Mouse (Mus musculus) frontal cortex, postnatal 25 days (tissue): ENCODE data around the gene Igsf8.
A peak's percentile ranks its signal among the peaks of the same experiment; 100 is the strongest.
"Not testable (repeated sequence)": the region's sequence is repeated elsewhere in the genome, so short reads cannot be mapped to it uniquely, and the experiment has no call there.

Source experiments
- DNase-seq, 2 experiments: peaks; one replicate each; pipeline ENCODE4 v3.0.0; 2022; ENCODE audit warnings: low spot score in 2 of 2

Gene Igsf8

DNA sequence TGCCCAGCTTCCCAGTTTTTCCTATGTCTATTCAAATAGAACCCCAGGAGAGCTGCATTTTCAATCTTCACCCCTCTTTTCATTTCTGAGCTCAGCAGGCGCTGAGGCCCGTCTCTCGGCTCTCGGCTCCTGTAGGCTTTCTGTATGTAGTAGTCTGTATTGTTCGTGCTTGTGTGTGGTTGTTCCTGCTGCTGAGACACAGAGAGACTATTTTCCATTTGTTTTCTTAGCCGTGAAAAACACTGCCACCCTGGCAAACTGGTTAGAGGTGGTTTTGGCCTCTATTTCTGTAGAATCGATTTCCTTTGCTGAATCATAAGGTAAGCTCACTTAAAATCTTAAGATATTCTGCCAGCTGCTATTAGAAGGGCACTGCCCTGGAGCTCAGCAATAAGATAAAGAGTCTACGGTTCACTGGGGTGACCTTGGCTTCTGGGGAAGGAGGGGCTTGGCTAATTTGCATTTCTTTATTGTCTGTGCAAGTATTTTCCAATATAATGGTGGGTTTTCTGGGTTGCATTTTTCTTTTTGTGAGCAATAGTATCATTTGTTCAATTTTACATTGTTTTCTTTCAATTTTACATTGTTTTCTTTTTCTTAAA is at the start of gene Igsf8:
TSS of gene Igsf8 (plus strand) at position 165 of the 602 bp plus-strand sequence.
- DNase-seq, result no peak

DNA sequence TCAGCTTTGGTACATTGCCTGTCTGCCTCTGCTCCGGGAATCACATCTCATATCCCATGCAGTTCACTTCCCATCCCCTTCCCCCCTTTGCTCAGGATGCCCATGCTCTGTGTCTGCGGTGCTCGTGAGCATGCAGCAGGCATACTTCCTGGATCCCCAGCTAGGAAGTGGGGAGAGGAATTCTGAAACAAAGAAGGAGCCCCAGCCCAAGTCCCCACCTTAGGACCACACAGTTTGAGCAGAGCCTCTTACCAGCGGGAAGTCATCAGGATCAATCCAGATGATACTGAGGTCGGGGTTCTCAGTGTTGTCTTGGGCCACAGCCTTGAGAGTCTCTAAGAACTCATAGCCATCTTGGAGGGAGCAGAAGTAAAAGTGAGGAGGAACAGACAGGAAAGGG is 48.7 kb upstream of the Igsf8 start:
- no peak for DNase-seq

DNA sequence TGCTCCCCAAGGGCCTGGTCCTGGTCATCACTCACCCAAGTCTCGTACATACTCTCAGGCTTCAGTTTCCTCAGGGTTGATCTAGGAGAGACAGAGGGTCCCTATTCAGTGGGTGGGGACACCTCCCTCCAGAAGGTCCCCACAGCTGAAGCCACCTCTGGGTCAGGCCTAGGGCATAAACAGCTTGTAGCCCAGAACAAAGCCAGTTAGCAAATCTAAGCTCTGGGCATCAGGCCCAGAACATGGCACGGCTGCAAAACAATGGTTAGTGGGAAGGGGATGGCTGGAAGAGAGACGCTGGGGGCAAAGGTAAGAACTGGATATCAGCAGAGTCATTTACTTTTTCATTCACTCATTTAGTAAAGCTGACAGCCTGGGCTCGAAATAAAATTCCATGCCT is 47.7 kb upstream of the Igsf8 start:
- no peak for DNase-seq

DNA sequence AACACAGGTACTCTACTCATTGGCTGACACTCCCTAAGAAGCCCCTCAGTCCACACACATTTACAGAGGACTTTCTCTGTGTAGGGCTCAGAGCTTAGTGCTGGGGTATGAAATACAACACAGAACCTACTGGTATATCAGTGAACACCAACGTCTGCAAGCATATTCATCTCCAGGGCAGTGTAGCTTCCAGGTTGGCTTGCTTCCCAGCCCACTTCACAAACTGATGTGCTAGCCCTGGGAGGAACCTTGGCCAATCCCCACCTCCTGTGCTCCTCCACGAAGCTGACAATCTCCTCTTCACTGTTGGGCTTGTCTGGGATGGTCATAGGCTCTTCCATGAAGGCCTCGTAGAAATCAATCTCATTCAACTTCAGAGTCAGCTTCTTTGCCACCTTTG is 46.7 kb upstream of the Igsf8 start:
- no peak for DNase-seq

DNA sequence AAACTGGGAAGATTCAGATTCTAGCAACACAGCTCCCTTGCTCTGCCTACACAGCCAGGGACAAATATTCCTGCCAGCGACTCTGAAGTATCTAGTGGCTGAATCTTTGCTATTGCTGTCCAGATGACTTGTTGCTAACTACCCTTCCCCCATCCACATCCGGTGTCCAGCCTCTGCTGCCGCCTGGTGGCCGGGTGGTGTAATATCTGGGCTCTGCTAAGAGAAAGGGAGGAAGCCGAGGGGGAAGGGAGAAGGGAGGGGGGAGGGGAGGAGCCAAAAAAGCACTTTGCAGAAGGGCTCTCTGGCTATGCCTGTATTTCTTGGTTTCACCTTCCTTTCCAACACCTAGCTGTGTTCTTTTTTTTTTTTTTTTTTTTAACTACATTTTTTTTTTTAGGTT is 44.3 kb upstream of the Igsf8 start:
- peak; percentile 68 to 88 for DNase-seq

DNA sequence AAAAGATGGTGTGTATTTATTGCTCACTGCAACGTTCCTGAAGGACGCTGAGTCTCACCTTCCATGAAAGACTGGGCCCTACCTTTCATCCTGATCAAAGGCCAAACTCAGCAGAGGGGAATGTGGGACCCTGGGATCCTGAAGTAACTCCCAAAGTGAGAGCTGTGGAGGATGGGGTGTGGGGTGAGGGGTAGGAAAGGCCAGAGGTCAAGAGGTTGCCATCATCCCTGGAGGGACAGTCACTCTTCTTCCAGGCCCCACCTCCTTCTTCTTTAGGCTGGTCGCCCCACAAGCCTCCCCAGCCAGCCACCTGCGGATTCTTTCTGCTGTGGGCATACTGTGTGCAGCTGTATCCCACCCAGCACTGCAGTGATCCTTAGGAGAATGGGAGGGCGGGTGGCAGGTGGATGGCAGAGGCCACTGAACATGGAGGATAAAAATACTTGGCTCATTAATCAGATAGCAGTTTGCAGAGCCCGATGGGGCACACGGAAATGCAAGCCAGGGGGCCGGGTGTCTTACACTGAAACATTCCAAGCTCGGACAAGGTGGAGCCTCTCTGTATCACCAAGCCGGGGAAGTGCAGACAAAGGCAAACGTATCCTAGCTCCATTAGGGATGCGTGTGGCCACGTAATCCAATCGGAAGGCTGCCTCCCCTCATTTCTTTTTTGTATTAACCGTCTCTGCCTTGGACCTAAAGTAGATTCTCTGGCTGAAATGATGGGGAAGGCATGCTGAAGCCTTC is 43.1 kb upstream of the Igsf8 start:
- no peak for DNase-seq

DNA sequence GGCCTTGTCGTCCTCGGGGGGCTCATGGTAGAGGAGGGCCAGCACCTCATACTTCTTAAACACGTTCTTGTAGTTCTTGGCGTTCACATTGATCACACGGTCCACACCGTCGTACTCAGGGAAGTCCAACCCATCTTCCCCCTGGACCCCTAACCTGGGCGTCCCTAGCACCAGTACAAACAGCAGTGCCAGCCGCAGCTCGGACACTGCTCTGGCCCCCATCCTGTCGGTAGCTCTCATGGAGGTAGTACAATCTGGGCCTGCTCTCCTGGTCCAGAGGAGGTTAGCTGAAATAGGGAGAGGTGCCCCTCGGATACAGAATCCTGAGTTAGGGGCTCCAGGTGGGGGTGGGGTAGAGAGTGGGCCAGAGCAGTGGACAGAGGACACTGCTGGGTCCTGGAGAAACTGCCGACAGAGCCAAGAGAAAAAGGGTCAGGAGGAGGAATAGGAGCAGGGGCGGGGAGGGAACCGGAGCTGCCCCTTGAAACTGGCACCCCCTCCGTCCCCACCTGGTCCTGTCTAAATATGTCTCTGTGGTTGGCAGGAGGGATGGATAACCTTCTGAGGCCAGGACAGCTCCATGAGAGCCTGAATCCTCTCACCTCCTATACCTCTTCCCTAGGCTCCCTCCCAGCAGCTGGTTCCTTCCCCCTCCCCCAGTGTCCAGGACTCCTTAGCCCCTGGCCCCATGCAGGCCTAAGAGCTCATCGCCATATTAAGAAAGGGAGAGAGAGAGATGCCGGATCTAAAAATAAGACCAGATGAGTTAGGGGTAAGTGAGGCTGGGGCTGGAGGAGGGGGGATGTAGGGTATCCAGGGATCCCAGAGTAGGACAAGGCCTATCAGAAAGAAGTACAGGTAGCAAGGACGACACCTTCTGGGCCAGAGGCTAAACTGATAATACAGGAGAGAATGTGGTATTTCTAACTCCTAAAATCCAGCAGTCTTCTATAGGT is 41.7 kb upstream of the Igsf8 start, which contains the start of gene Casq1:
TSS of gene Casq1 (minus strand) at position 418 of the 956 bp plus-strand sequence.
- DNase-seq, result no peak

DNA sequence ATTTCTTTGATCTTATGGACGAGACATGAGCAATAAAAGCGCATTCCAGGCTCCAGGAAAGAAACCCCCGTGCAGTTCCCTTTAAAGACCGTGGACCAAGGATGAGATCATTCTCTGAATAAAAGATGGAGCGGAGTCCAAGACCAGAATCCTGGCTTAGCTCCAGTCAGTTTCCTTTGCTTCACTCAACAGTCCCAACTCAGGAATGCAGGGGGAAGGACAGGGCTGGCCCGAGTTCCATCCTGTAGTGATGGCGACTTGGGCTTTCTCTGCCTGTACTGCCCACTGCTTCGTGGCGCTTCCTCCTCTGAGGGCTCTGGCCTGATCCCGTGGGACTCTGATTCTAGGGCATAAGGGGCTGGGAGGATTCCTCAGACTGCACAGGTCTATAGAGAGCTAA is 41.0 kb upstream of the Igsf8 start:
- no peak for DNase-seq

DNA sequence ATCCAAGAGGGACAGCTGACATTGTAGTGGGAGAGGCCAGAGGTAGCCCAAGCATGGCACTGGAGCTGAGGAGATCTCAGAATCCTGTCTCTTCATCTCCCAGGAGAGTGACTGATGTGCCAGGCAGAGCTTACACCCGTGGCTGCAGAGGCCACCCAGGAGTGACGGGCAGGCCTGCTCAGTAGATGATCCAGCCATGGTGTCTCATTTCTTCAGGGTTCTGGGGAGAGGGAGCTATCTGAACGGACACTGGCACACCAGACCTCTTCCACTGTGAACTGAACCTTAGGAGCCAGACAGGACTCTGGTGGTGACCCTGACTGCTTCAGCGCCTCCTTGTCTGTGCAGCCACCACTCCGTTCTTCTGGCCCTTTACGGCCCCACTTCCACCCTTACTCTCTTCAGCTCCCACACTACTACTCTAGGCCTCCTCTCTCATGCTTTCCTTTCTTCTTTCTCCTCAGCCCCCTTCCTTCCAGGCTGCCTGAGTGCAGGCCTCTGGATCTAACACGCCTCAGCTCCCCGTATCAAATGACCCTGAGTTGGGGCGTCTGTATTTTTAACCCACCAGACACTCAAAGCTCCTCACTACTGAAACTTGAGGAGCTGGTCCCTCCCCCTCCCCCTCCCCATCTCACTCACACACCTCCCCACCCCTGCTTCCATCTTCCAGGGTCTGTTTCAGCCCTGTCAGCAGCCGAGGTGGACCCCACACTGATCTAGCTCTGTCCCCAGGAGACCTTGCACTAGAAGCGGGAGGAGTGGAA is 40.0 kb upstream of the Igsf8 start:
- no peak for DNase-seq

DNA sequence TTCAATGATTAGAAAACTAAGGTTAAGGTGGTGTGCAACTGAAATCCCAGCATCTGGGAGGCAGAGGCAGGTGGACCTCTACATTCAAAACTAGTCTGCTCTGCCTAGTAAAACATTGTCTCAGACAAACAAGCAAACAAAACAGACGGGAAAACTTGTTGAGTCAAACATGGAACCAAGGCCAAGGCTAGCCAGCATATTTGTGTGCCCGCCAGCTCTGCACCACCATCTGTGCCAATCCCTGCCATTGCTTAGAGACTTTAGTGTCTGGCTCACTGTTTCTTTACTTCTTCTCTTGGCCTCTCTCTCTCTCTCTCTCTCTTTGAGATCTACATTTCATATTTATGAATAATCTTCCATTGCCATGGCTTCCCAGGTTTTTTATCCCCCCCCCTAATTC is 33.2 kb upstream of the Igsf8 start:
- no peak for DNase-seq

DNA sequence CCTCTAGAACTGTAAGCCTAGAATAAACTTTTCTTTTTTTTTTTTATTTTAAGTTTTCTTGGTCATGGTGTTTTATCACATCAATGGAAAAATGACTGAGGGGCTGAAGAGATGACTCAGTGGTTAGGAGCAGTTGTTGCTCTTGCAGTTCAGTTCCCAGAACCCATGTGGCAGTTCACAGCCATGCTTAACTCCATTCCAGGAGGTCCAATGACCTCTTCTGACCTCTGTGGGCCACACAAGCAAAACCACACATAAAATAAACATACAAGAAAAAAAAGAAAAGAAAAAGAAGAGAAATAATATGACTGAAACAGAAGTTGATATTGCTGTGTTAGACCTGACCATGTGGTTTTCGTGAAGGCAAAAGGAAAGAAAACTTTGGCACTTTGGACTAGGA is 32.2 kb upstream of the Igsf8 start:
- DNase-seq, result no peak

DNA sequence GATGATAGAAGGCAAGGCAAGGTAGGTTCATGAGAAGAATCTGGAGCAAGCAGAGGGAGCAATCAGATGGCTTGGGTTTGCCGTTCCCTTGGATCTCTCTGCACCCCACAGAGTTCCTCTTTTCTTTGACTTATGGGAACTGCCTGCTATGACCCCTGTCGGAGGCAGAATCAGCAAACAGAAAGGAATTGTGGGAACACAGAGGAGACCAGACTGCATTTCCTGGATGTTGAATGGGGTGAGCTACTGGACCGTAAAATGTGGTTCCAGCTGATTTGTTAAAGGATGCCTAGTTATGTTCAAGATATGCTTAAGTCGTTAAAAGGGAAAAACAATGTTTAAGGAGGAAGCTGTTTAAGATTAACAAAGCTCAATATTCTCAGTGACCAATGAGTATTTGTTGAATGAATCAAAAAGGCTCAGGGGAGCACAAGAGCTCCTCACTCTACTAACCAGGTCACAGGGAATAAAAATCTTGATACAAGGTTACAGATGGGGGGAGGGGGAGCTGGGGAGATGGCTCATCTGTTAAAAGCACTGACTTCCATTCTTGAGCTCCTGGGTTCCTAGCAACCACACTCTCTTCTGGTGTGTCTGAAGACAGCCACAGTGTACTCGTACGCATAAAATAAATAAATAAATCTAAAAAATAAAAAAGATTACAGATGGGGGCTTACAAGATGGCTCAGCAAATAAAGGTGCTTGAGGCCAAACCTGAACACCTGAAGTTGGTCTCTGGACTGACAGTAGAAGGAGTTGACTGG is 20.3 kb upstream of the Igsf8 start:
- no peak for DNase-seq

DNA sequence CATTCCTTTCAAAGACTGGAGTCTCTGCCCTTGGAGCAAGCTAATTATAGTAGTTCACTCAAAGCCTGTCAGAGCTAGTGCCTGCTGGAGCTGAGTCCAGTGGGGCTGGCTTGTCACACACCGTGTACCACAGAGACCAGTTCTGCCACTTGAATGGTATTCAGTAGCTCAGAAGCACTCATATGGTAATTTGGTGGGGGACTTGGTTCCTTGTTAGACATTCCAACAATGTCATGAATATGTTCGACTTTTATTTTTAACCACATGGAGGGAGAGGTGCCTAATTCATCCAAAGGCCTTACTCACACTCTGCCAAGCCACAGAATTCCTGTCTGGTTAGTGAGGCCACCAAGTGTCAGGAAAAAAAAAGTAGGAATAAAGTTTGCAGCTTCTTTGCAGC is 19.0 kb upstream of the Igsf8 start:
- DNase-seq, result no peak

DNA sequence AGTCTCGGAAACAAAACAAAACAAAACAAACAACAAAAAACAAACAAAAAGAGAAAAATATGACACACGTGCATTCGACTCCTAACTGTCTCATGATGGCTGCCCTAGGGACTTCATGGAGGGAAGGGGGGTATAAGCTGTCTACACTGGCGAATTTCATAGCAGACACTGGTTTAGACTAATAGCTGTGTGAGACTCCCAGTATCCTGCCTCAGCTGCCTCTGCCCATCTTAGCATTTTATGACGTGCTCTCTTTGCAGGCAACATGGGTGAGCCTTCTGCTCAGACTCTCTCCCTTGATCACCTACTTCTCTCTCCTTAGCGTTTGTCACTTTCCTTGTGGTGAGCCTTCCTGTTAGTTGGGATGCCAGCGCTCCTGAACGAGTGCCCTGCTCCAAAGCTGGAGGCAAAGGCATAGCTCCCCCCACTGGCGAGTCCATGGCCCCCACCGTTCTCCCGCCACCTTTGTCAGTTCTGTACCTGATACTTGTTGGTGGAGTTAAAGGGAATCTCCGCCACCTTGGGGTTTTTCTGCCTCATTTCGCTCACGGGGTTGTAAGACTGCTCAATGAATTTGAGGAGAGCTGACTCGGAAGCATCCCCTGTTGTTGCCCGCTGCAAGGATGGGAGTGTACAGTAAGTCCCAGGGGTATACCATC is 17.8 kb upstream of the Igsf8 start:
- no peak for DNase-seq

DNA sequence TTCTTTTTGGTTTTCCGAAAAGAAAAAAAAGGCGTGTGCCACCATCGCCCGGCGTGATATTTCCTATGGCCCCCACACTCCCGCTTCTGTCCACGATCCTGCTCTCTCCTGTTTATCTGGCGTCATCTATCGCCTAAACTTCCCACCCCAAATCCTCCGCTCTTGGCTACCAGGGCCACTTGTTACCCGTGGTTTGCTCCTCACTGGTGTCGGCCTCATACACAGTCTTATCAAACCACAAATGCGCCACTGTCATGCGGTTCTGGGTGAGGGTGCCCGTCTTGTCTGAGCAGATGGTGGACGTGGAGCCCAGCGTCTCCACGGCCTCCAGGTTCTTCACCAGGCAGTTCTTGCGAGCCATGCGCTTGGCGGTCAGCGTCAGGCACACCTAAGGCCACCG is 16.8 kb upstream of the Igsf8 start:
- not testable (repeated sequence) for DNase-seq

DNA sequence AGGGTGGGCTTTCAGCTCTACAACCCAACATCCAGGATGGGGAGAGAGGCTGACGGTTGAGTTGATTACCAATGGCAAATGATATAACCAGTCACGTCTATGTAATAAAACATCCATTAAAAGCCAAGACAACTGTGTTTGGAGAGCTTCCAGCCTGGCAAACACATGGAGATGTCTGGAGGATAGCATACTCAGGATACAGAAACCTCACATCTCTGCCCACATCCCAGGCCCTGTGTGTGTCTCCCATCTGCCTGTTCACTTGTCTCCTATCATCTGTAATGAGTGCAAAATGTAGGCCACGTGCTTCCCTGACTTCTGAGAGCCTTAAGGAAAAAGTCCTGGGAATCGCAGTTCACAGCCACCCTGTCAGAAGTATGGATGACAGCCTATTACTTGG is 14.2 kb upstream of the Igsf8 start:
- DNase-seq, result no peak

DNA sequence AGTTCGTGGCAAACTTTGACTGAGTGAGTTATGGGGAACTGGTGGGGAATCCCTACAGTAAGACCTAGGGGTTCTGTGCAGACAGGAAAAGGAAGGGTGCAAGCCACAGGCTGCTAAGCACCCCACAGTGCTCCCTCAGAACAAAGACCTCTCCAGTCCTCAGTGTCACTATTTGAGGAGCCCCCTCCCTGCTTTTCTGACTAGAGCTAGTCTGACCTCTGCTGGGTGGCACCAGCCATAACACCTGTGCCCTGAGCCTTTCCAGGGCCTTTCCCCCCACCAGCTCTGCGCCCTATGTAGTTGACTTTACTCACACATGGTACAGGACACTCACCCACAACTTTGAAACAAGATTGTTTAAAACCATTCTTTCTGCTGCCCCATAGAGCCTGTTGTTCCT is 13.8 kb upstream of the Igsf8 start:
- no peak for DNase-seq

DNA sequence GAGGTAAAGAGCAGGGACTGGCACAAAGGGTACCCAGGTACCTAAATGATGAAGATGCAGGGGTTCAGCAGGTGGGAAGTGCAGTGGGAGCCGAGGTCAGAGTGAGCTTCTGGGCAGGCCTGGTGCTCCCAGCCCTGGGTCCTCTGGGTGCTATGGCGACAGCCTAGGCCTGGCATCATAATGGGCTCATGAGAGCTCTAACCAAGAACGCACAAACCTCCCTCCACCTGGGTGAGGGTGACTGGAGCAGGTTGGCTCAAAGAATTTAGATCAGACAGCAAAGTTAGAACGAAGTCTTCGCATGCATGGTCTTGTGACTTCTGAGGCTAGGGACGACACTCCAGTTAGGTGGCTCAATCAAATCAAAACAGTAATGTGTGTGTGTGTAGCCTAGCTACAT is 3.1 kb upstream of the Igsf8 start, which contains the start of gene Atp1a4:
TSS of gene Atp1a4 (minus strand) at position 101 of the 400 bp plus-strand sequence.
- DNase-seq, result no peak

DNA sequence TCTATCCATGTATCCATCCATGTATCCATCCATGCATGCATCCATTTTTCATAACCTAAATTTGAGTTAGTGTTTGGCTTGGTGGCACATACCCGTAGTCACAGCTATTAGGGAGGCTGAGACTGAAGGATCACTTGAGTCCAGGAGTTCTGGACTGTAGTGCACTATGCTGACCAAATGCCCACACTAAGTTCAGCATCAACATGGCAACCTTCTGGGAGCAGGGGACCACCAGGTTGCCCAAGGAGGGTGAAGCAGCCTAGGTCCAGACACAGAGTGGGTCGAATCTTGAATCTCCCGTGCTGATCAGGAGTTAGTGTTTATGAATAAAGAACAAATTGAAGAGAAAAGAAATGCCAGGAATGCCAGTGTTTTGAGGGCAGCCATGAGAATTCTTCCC is 9.8 kb downstream of the Igsf8 start:
- no peak for DNase-seq

DNA sequence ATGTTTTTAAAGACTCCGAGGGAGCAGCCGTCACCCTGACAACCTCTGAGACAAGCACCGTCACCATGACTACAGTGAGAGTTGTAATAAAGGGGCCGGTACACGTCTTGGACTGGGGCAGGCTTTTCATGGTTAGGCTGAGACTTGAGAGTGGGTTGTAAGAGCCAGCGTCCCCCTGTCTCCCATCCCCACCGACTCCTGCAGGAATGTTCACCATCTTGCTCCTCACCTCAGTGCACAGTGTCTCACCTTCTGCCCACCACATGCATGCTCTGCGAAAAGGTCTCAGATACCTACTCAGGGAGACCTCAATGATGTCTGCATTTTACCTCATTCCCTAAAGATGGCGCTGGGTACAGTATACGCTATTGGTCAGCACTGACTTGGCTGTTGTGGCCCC is 10.3 kb downstream of the Igsf8 start:
- no peak for DNase-seq
